Mouse (Mus musculus) bone marrow, adult 2 months (tissue): ENCODE data around the gene Gpc5.

Source experiments
- CTCF ChIP-seq: fragments of 200-500 bp; IDR thresholded peaks from 2 replicates; pipeline ENCODE4 v1.5.1; 2011; ENCODE audit warnings: low read length, control low read depth; ENCODE audit not compliant: control insufficient read depth, insufficient read depth
- POLR2A ChIP-seq: fragments of 200-500 bp; IDR thresholded peaks from 2 replicates; pipeline ENCODE4 v1.6.1; 2011; ENCODE audit warnings: low read depth, mild to moderate bottlenecking, control low read depth, low read length, borderline replicate concordance; ENCODE audit not compliant: control insufficient read depth

GRCm38 (mm10) chr14:116317491-116317890, 1225.5 kb downstream of the Gpc5 start:
- TF ChIP-seq POLR2A (no peak), CTCF (no peak)
